Mouse (Mus musculus) olfactory bulb, adult 2 months (tissue): Measurements from ENCODE around the gene Pcnx2.
A peak's percentile ranks its signal among the peaks of the same experiment; 100 is the strongest.

Experiments
- CTCF ChIP-seq: fragments of 200-500 bp; IDR thresholded peaks from 2 replicates; pipeline ENCODE4 v1.5.1; 2012; ENCODE audit warnings: low read depth, mild to moderate bottlenecking, low read length, moderate library complexity; ENCODE audit not compliant: insufficient read depth
- POLR2A ChIP-seq: fragments of 200-500 bp; IDR thresholded peaks from 2 replicates; pipeline ENCODE4 v1.6.1; 2012; ENCODE audit warnings: mild to moderate bottlenecking, low read depth, low read length, moderate library complexity; ENCODE audit not compliant: insufficient read depth

- TF ChIP-seq CTCF (peak; percentile 43; the same call in 1 of the 2 replicates), POLR2A (no peak)
Measured at GRCm38 (mm10) chr8:125718914-125719313, 179.2 kb downstream of the Pcnx2 start.
